Mouse (Mus musculus): Measurements from ENCODE around the gene Fndc10. TPM values are rescaled to one million over a fixed set of nuclear protein-coding genes. Genes with fewer than 3 reads are reported as not detected.
"Not testable (repeated sequence)": the region's sequence is repeated elsewhere in the genome, so short reads cannot be mapped to it uniquely, and the experiment has no call there.

The Fndc10 gene
- total RNA-seq, 1 experiment from 2014 or later: 0.23 TPM

DNA sequence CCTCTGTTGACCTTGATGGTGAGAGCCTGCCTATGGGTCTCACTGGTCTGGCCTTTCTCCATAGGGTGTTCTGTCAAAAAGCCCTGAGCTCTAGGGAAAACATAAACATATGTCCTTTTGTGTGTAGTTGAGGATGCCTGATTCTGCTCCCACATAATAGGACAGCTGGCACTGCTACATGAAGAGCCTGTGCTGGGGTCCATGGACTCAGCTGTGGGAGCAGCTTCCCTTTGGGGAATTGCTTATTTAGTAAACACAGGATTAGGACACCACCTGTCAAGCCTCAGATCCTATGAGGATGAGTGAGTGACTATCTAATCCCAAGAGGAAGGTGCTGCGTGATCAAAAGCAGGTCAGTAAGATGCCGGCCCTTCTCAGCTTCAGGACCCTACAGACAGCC lies 33.9 kb downstream of the Fndc10 start:
- ATAC-seq (ENCODE audit: extremely low read depth, insufficient number of reproducible peaks, low FRiP score, poor library complexity, severe bottlenecking): no peak

DNA sequence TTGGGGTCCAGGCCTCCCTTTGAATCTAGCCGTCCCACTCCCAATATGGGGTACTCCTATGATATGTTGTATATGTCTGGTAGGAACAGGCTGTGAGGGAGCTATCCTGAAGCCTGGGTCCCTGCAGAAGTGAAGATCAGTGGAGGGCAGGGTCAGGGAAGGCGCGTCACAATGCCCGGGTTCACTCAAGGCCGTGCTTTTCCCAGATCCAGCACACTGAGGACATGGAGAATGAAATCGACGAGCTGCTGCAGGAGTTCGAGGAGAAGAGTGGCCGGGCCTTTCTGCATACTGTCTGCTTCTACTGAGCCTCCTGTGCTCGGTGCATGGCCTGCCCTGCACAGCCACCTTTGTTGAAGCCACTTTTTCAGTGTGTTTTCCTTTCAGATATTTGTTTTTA lies 39.1 kb downstream of the Fndc10 start:
- ATAC-seq (ENCODE audit: extremely low read depth, insufficient number of reproducible peaks, low FRiP score, poor library complexity, severe bottlenecking): no peak

DNA sequence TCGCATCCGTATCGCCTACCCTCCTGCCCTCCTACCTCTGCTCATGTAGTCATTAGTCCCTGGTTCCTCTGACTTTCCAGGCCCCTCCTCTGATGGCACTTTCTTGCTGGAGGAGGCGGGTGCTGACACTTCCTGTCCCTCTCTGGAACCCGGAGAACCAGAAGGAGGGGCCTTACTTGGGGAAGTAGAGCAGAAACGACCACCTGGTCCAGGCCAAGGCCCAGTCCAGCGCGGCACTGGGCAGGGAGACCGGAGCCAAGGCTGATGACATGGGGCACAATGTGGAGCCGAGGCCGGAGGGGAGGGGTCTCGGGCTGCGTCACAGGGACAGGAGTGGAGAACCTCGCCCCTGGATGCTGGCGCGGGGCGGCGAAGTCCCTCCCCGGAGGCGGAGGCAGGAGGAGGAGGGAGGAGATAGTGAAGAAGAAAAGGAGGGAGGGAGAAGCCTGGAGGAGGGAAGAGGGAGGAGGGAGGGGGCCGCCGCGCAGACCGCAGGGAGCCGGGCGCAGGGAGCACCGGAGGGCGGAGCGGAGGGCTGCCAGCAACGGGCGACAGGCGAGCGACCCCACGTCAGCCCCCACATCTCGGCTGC lies 40.3 kb downstream of the Fndc10 start, which contains the start of gene Tmem240:
TSS of gene Tmem240 (plus strand) at position 451 of the 592 bp plus-strand sequence.
- ATAC-seq (ENCODE audit: extremely low read depth, insufficient number of reproducible peaks, low FRiP score, poor library complexity, severe bottlenecking): peak; percentile 42

DNA sequence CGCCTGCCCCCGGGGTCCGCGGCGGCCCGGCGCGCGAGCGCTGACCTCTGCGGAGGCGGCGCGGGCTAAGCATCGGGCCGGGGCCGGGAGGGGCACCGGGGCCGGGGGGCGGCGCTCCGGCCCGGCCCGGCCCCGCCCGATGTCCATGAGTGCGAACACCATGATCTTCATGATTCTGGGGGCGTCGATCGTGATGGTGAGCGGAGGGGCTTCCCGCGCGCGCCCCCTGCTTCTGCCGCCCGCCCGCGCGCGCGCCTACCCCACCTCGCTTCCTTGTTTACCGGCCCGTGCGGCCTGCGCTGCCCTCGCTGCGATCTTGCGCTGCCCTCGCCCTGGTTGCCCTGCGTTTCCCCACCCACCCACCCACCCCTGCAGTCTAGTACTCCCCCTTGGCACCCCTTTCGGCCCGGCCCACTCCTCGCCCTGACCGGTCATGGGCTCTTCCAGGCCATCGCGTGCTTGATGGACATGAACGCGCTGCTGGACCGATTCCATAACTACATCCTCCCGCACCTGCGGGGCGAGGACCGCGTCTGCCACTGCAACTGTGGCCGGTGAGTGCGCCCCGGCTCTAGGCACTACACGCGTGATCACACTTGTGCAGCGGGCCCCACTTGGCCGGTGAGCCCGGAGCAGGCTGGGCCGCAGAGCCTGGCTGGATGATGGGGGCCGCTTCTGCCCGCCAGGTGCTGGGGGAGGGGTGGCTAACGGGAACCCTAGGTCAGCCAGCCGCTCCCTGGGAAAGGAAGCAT lies 41.0 kb downstream of the Fndc10 start:
- no peak for ATAC-seq (ENCODE audit: extremely low read depth, insufficient number of reproducible peaks, low FRiP score, poor library complexity, severe bottlenecking)

GRCm38 (mm10) chr4:155735788-155736187 lies 41.6 kb downstream of the Fndc10 start:
- no peak for ATAC-seq (ENCODE audit: extremely low read depth, insufficient number of reproducible peaks, low FRiP score, poor library complexity, severe bottlenecking)

GRCm38 (mm10) chr4:155736421-155736820 lies 42.3 kb downstream of the Fndc10 start:
- ATAC-seq (ENCODE audit: extremely low read depth, insufficient number of reproducible peaks, low FRiP score, poor library complexity, severe bottlenecking): no peak

- ATAC-seq (ENCODE audit: extremely low read depth, insufficient number of reproducible peaks, low FRiP score, poor library complexity, severe bottlenecking): no peak
These were observed 44.1 kb downstream of the Fndc10 start for GRCm38 (mm10) chr4:155738262-155738661.

DNA sequence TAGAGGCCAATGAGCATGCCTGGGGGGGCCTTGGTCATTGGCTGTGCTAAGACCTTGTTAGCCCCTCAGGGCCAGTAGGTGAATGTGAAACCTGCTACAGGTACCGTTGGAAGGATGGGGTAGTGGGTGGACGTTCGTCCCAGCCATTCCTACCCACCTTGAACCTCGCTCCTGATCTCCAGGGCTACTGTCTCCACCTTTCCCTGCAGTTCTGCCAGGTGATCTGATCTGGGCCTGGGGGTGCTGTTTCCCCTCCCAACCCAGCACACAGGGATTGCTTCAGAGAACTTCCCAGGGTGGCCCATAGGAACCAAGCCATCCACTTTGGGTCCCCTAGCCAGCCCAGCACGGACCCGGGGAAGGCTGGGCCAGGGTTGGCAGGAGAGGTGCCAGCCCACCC lies 45.0 kb downstream of the Fndc10 start:
- ATAC-seq (ENCODE audit: extremely low read depth, insufficient number of reproducible peaks, low FRiP score, poor library complexity, severe bottlenecking): no peak

DNA sequence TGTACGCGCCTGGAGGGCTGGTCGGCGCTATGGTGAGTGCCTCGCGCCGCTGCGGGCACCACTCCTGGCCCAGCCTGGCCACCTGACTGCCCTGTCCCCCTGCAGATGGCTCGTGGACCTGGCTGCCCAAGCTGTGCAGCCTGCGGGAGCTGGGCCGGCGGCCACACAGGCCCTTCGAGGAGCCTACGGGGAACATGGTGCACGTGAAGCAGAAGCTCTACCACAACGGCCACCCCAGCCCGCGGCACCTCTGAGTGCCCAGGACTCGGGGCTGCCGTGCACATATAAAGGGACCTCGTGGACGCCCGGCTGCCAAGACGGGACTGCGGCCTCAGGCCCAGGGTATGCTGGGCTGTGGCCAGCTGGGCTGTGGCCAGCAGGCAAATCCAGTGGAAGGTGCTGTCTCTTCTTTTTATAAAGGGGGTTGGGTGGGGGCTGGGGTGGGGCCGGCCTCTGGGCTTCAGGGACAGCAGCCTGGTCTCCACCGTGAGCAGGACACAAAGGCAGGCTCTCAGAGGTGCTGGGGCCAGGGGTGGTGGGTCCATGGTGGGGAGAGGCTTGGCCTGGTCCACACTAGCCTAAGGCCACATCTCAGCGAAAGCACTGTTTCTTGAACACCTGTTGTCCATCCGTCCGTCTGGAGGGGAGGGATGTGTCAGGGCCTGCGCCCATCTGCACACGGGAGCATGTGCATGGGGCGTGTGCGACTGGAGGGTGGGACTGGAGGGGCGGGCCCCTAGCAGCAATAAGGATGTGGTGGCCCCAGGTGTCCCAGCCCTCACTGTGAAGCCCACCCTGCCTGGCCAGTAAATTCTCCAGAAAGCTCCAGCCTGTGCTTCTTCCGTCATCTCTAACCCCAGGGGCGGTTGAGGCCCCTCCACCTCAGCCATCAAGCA lies 45.8 kb downstream of the Fndc10 start:
- ATAC-seq (ENCODE audit: extremely low read depth, insufficient number of reproducible peaks, low FRiP score, poor library complexity, severe bottlenecking): no peak

- not testable (repeated sequence) for ATAC-seq (ENCODE audit: extremely low read depth, insufficient number of reproducible peaks, low FRiP score, poor library complexity, severe bottlenecking)
These were observed 46.5 kb downstream of the Fndc10 start for GRCm38 (mm10) chr4:155740681-155741080.

DNA sequence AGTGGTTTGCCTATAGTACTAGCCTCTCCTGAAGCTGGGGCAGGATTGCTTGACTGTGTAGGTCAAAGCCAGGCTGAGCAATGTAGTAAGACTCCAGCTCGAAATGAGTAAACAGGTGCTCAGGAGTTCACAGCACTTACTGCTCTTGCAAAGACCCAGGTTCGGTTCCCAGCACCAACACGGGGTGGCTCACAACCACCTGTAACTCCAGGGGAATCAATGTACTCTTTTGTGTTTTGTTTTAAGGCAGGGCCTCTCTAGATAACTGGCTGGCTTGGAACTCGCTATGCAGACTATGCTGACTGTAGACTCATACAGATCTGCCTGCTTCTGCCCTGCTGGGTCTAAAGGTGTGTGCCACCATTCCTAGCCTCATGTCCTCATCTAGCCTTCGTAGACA lies 48.5 kb downstream of the Fndc10 start:
- no peak for ATAC-seq (ENCODE audit: extremely low read depth, insufficient number of reproducible peaks, low FRiP score, poor library complexity, severe bottlenecking)

DNA sequence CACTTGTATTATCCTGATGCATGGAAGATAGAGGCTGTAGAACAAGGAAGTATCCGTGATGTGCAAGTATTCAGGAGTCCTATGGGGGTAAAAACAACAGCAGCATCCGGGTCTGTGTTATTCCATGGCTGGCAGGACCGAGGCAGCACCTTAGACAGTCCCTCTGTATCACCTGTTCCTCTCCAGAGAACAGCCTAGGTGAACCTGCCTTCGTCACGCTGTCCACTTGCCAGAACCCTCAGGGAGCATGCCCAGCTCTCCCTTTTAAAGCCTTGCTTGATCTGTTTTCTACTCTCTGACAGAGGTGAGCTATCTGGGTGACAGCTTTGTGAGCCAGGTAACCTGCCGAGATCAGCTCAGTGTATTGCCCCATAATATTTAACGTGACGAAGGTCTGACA lies 50.3 kb downstream of the Fndc10 start:
- no peak for ATAC-seq (ENCODE audit: extremely low read depth, insufficient number of reproducible peaks, low FRiP score, poor library complexity, severe bottlenecking)

GRCm38 (mm10) chr4:155745136-155745535 lies 51.0 kb downstream of the Fndc10 start:
- ATAC-seq (ENCODE audit: extremely low read depth, insufficient number of reproducible peaks, low FRiP score, poor library complexity, severe bottlenecking): no peak

Other genes with a start within 250 kb of the Fndc10 start
- gene Tmem52, start 225.2 kb upstream of the Fndc10 start, total RNA-seq (2017): not detected in 2 replicates
- 120 and 143 TPM in 2 replicates for gene Gnb1, start 203.0 kb upstream of the Fndc10 start, total RNA-seq (2017)
- 281 and 295 TPM in 2 replicates for gene Nadk, start 132.0 kb upstream of the Fndc10 start, total RNA-seq (2017)
- gene Slc35e2, start 92.9 kb upstream of the Fndc10 start, total RNA-seq (2017): 10.0 and 11.3 TPM in 2 replicates
- 135 and 137 TPM in 2 replicates for gene Cdk11b, start 69.5 kb upstream of the Fndc10 start, total RNA-seq (2017)
- gene Gm10563, start 48.9 kb upstream of the Fndc10 start, total RNA-seq (2017): not detected in 2 replicates
- 0.74 and 0.93 TPM in 2 replicates for gene Mmp23, start 41.0 kb upstream of the Fndc10 start, total RNA-seq (2017)
- gene Mib2, start 25.1 kb upstream of the Fndc10 start, total RNA-seq (2017): 37.0 and 38.5 TPM in 2 replicates
- 148 and 173 TPM in 2 replicates for gene Ssu72, start 10.5 kb downstream of the Fndc10 start, total RNA-seq (2017)
- 0.12 and 0.61 TPM in 2 replicates for gene Tmem240, start 40.5 kb downstream of the Fndc10 start, total RNA-seq (2017)
- gene Atad3a, start 66.8 kb downstream of the Fndc10 start, total RNA-seq (2017): 41.5 and 55.2 TPM in 2 replicates
- 0.12 and 0.37 TPM in 2 replicates for gene Vwa1, start 80.4 kb downstream of the Fndc10 start, total RNA-seq (2017)
- 0.12 TPM in 1 of 2 replicates, not detected in the other for gene Tmem88b, start 91.5 kb downstream of the Fndc10 start, total RNA-seq (2017)
- gene Ankrd65, start 96.1 kb downstream of the Fndc10 start, total RNA-seq (2017): not detected in 2 replicates
- gene Mrpl20, start 108.5 kb downstream of the Fndc10 start, total RNA-seq (2017): 30.4 and 33.5 TPM in 2 replicates
- gene Ccnl2, start 118.1 kb downstream of the Fndc10 start, total RNA-seq (2017): 394 and 410 TPM in 2 replicates
- 129 and 133 TPM in 2 replicates for gene Aurkaip1, start 136.9 kb downstream of the Fndc10 start, total RNA-seq (2017)
- 0.47 and 2.3 TPM in 2 replicates for gene Mxra8, start 145.3 kb downstream of the Fndc10 start, total RNA-seq (2017)
- gene Dvl1, start 153.1 kb downstream of the Fndc10 start, total RNA-seq (2017): 32.8 and 39.2 TPM in 2 replicates
- gene Tas1r3, start 169.0 kb downstream of the Fndc10 start, total RNA-seq (2017): 1.4 and 1.8 TPM in 2 replicates
- 2.3 and 10.1 TPM in 2 replicates for gene Cptp, start 175.1 kb downstream of the Fndc10 start, total RNA-seq (2017)
- gene Ints11, start 175.2 kb downstream of the Fndc10 start, total RNA-seq (2017): 25.4 and 26.8 TPM in 2 replicates
- 10.1 and 10.3 TPM in 2 replicates for gene Pusl1, start 197.4 kb downstream of the Fndc10 start, total RNA-seq (2017)
- gene Acap3, start 197.5 kb downstream of the Fndc10 start, total RNA-seq (2017): 15.7 and 17.5 TPM in 2 replicates
- 87.4 and 90.2 TPM in 2 replicates for gene Ube2j2, start 249.5 kb downstream of the Fndc10 start, total RNA-seq (2017)

Measured in neutrophil, adult 5-6 weeks (primary cell).